Mouse (Mus musculus) C2C12 (cell line): ENCODE data around the gene Hmga1b.
A peak's percentile ranks its signal among the peaks of the same experiment; 100 is the strongest.

Experiments used
- CEBPB ChIP-seq: IDR thresholded peaks from one replicate; pipeline ENCODE4 v1.6.1; 2011; ENCODE audit warnings: low read depth, mild to moderate bottlenecking, control low read depth, moderate library complexity
- CTCF ChIP-seq: IDR thresholded peaks from one replicate; pipeline ENCODE4 v1.5.1; 2011; ENCODE audit not compliant: control insufficient read depth, insufficient read depth, insufficient read length
- MAX ChIP-seq: IDR thresholded peaks from one replicate; pipeline ENCODE4 v1.6.1; 2011; ENCODE audit warnings: mild to moderate bottlenecking, control low read depth
- USF1 ChIP-seq: IDR thresholded peaks from one replicate; pipeline ENCODE4 v1.6.1; 2011; ENCODE audit warnings: low read depth, mild to moderate bottlenecking, control low read depth, moderate library complexity

- no peak for TF ChIP-seq MAX
- peak; percentile 56 for TF ChIP-seq CTCF
- no peak for TF ChIP-seq CEBPB
- peak; percentile 99 for TF ChIP-seq USF1
Measured at GRCm38 (mm10) chr11:120800061-120800904, 37.7 kb downstream of the Hmga1b start.
